Mouse (Mus musculus): ENCODE data around the gene Chrm3. TPM values are rescaled to one million over a fixed set of nuclear protein-coding genes. Genes with fewer than 3 reads are reported as not detected.
"Not testable (repeated sequence)": the region's sequence is repeated elsewhere in the genome, so short reads cannot be mapped to it uniquely, and the experiment has no call there.

The Chrm3 gene
- polyA plus RNA-seq (2016; fragmentation: Nextera tagmentation; extraction: Ambion mirVana), result 0.06 and 0.32 TPM in 2 replicates

DNA sequence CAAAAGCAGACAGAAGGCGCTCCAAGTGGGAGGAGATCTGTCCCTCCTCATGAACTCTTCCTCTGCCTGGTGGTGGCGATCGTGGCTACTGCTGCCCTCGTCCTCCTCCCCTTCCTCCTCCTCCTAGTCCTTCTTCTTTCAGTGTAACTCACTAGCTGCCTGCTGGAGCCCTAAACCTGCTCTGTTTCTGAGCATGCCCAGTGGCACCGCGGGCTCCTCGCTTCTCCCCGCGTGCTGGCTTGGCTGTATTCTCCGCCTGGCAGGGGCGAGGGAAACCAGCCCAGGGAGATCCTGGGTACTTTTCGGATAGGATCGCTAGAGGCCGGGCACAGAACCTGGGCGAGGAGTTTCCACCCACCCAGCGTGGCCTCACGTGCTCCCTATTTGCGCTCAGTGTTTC is at the start of gene Chrm3:
Gene Chrm3 (minus strand): TSS at position 71 of the 400 bp plus-strand sequence.
- peak; percentile 73 for DNase-seq (ENCODE audit: low spot score)
- 3% methylated on average over 18 of the region's 18 CpGs for WGBS
- Histone ChIP-seq H3K9me3 (replicated peaks) (no peaks in the 10 kb centered on the region), H3K4me1 (peaks cover 22% of the 10 kb centered on the region), H3K4me3 (peak within 1 kb of the TSS; percentile 58), H3K27ac (replicated peaks) (peak within 1 kb of the TSS; percentile 64), H3K36me3 (no peaks in the 10 kb centered on the region), H3K27me3 (ENCODE audit: low read depth, poor library complexity, severe bottlenecking) (peaks cover 57% of the 10 kb centered on the region)

DNA sequence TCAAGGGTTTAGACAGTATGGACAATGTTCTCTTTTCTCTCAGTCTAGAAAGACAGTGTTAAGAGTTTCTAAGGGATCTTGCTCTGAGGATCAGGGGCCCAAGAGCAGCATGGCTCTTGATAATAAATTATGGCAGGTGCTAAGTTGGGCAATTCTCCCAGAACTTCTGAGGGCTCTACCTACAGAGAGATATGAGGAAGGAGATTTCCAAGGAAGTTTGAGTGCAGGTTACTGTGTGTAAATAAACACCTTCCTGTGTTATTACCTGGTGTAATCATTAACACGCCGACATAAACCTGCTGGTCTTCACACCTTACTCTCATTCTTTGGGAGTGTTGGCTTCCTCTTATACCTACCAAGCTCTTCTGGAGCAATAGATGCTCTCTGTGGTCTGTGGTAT is 33.7 kb upstream of the Chrm3 start:
- Histone ChIP-seq H3K4me3 (no peak overlapping the region), H3K9me3 (replicated peaks) (no peaks in the 10 kb centered on the region), H3K36me3 (no peaks in the 10 kb centered on the region), H3K27ac (replicated peaks) (no peak overlapping the region), H3K4me1 (no peaks in the 10 kb centered on the region), H3K27me3 (ENCODE audit: low read depth, poor library complexity, severe bottlenecking) (no peaks in the 10 kb centered on the region)
- WGBS, result 100% methylated on average over 2 of the region's 2 CpGs
- no peak for DNase-seq (ENCODE audit: low spot score)

DNA sequence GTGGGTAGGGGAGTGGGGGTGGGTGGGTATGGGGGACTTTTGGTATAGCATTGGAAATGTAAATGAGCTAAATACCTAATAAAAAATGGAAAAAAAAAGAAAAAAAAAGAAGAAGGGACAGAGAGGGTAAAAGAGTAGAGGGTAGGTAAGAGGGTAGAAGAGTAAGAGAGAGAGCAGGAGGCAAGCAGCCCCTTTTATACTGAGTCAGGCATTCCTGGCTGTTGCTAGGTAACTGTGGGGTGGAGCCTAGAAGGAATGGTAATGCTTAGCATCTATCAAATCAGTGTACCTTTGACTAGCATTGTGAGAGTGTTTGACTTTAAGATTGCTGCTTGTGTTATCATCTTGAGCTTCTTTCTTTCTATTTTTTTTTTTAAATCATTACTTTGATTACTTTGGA is 14.8 kb upstream of the Chrm3 start:
- H3K4me1 ChIP-seq; H3K36me3 ChIP-seq; H3K4me3 ChIP-seq; DNase-seq (ENCODE audit: low spot score); H3K27me3 ChIP-seq (ENCODE audit: low read depth, poor library complexity, severe bottlenecking); H3K27ac ChIP-seq (replicated peaks); H3K9me3 ChIP-seq (replicated peaks): not testable (repeated sequence)

DNA sequence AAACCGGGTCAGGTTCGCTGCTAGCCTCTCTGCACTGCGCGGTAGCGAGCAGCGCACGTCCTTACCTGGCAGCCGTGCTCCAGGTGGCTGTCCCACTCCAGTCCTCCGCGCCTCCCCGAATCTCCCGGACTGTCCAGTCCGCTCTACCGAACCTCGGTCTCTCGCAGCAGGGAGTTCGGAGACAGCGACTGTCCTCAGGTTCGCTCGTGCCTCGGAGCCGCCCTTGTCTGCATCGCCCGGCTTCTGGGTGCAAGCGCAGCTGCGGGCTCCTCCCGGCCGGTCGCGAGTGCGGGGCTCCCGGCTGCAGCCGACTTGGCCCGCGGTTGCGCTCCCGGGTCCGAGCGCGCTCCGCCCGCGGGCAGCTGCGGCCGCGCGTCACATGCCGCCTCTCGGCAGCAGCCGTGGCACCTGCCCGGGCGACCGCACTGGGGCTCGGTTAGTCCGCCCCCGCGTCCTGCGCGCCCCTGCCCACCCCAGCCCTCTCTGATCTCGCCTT is 400 bp downstream of the Chrm3 start:
- H3K36me3 ChIP-seq, result no peaks in the 10 kb centered on the region
- peaks cover 22% of the 10 kb centered on the region for H3K4me1 ChIP-seq
- peak overlapping the region; percentile 53 for H3K27ac ChIP-seq (replicated peaks)
- 1% methylated on average over 60 of the region's 60 CpGs for WGBS
- H3K27me3 ChIP-seq (ENCODE audit: low read depth, poor library complexity, severe bottlenecking), result peaks cover 57% of the 10 kb centered on the region
- H3K9me3 ChIP-seq (replicated peaks), result no peaks in the 10 kb centered on the region
- peak; percentile 61 for DNase-seq (ENCODE audit: low spot score)
- H3K4me3 ChIP-seq, result peak overlapping the region; percentile 58

DNA sequence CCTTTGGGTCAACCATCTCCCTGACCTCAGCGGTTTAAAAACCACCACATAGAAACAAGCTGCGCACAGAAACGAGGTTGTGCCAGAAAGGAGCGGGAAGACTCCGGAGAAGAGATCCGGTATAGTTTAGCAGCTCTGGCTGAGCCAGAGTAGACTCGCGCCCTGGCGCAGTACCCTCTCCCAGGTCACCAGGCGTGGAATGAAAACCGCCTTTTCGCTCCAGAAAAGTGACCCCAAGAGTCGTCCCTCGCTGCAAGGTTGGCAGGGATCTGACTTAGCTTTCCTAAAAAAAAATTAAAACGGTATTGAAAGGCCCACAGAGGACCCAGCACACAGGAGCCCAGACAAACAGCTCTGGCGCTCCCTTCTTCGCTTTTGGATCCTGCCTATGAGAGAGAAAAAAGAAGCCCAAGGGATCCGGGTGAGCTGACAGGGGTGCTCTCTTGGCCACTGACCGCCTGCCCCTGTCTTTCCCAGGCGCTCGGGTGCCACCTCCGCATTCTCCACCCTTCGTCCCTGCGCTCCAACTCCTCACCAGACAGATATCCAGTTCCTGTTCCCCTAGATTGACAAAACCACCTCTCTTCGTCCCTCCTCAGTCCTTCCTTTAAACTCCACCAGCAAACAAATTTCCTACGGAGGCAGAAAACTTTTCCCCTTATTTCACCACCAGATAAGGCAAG is 990 bp downstream of the Chrm3 start:
- Histone ChIP-seq H3K9me3 (replicated peaks) (no peaks in the 10 kb centered on the region), H3K27me3 (ENCODE audit: low read depth, poor library complexity, severe bottlenecking) (peaks cover 57% of the 10 kb centered on the region), H3K36me3 (no peaks in the 10 kb centered on the region), H3K4me3 (peak overlapping the region; percentile 58), H3K27ac (replicated peaks) (peak overlapping the region; percentile 53; the same call in 1 of the 2 replicates), H3K4me1 (peaks cover 22% of the 10 kb centered on the region)
- DNase-seq (ENCODE audit: low spot score), result peak; percentile 45
- WGBS, result 3% methylated on average over 26 of the region's 26 CpGs

DNA sequence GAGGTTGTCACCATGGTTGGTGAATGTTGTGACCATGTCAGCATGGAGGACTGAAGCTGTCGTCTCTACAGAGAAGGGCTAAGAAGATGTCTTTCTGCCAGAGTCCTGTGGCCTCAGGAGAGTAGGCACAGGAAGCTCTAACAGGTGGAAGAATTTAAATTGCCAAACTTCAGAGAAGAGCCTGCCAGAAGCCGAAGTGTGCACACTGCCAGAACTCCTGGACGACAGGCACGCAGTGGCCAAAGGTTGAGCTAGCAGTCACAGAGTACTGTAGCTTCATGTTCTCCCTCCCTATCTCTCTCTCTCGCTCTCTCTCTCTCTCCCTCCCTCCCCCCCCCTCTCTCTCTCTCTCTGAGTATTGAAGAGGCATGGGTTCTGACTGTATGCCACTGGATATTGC is 4.9 kb downstream of the Chrm3 start:
- no peak for DNase-seq (ENCODE audit: low spot score)
- H3K4me3 ChIP-seq, result no peak overlapping the region
- WGBS, result 84% methylated on average over 5 of the region's 5 CpGs
- no peaks in the 10 kb centered on the region for H3K9me3 ChIP-seq (replicated peaks)
- peaks cover 29% of the 10 kb centered on the region for H3K27me3 ChIP-seq (ENCODE audit: low read depth, poor library complexity, severe bottlenecking)
- H3K27ac ChIP-seq (replicated peaks), result no peak overlapping the region
- peaks cover 16% of the 10 kb centered on the region for H3K4me1 ChIP-seq
- no peaks in the 10 kb centered on the region for H3K36me3 ChIP-seq

DNA sequence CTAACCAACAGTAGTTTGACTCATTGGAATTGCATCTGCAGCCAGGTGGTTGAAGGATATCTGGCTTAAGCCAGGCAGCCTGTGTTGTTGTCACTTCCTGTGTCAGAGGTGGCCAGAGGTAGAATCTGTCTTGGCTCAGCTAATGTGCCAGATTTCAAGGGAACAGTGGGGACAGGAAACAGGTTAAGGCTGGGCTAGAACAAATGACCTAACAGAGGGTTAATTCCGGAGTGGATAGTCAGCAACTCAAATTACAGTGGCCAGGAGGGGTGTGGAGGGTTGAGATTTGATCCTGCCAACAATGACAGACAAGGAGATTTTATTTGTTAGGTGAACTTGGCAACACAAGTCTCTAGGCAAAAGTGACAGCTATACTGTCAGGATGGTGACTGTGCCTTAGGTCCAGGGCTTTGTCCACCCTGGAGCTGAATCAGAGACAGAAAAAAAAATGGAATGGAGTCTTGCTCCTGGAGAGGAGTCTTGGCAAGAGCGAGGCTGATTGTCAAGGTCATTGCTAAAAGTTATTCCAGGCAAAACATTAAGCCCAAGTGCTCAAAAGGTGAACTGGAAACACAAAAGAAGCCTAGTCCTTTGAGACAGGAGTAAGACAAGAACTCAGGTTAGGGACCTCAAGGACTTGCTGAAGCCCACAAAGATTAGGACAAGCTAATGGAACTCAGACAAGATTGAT is 5.6 kb downstream of the Chrm3 start:
- H3K27ac ChIP-seq (replicated peaks), result no peak overlapping the region
- peaks cover 9% of the 10 kb centered on the region for H3K4me1 ChIP-seq
- no peak for DNase-seq (ENCODE audit: low spot score)
- H3K36me3 ChIP-seq, result no peaks in the 10 kb centered on the region
- no peak overlapping the region for H3K4me3 ChIP-seq
- H3K27me3 ChIP-seq (ENCODE audit: low read depth, poor library complexity, severe bottlenecking), result peaks cover 22% of the 10 kb centered on the region
- no peaks in the 10 kb centered on the region for H3K9me3 ChIP-seq (replicated peaks)
- WGBS, result 81% methylated on average over 2 of the region's 2 CpGs

DNA sequence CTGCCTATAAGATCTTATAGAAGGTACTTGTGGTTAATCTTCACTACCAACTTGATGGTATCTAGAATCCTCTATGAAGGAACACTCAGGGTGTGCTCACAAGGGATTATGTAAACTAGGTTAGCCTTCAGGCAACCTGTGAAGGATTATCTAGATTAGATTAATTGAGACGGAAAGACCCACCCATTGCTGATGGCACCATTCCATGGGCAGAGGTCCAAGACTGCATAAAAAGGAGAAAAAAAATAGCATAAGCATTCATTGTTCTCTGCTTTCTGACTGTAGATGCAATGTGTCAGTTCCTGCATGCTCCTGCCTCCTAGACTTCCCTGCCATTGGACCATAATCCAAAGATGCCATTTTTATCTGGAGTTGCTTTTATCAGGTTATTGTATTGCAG is 8.5 kb downstream of the Chrm3 start:
- Histone ChIP-seq H3K36me3 (no peaks in the 10 kb centered on the region), H3K9me3 (replicated peaks) (no peaks in the 10 kb centered on the region), H3K27ac (replicated peaks) (no peak overlapping the region), H3K4me1 (no peaks in the 10 kb centered on the region), H3K4me3 (no peak overlapping the region), H3K27me3 (ENCODE audit: low read depth, poor library complexity, severe bottlenecking) (no peaks in the 10 kb centered on the region)
- DNase-seq (ENCODE audit: low spot score), result no peak
- WGBS, result 86% methylated on average over 1 of the region's 1 CpGs

DNA sequence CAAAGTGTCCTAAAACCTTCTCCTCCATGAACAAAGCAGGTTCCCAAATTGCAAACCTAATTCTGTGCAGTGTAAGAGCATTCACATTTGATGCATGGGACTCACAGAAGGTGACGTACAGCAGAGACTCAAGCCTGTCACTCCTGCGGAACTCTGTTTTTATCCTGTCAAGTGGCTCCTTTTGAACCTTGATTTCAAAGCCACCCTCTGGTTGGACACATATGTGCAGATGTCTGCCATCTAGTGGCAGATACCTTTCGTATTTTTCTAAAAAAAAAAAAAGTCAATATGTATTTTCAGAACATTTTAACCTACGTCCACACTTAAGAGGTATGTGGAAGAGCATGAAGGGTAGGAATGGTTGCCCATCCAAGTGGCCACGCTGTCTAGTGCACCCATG is 16.3 kb downstream of the Chrm3 start:
- H3K27me3 ChIP-seq (ENCODE audit: low read depth, poor library complexity, severe bottlenecking), result no peaks in the 10 kb centered on the region
- no peaks in the 10 kb centered on the region for H3K4me1 ChIP-seq
- H3K27ac ChIP-seq (replicated peaks), result no peak overlapping the region
- H3K4me3 ChIP-seq, result no peak overlapping the region
- no peak for DNase-seq (ENCODE audit: low spot score)
- 75% methylated on average over 5 of the region's 5 CpGs for WGBS
- H3K36me3 ChIP-seq, result no peaks in the 10 kb centered on the region
- H3K9me3 ChIP-seq (replicated peaks), result no peaks in the 10 kb centered on the region

DNA sequence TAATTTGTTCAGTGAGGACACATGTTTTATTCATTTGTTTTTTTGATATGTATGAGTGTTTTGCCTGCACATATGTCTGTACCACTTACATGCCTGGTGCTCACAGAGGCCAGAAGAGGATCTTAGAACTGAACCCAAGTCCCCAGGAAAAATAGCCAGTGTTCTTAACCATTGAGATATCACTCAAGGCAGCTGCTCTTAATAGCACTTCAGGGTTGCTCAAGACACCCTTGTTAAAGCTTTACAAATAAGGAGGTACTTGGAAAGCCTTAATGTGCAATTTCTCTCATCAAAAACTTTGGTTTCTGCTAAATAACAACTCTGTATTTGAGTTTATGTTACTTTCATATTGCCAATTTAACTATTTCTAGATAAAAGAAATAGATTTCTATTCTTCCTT is 25.1 kb downstream of the Chrm3 start:
- Histone ChIP-seq H3K4me1 (no peaks in the 10 kb centered on the region), H3K9me3 (replicated peaks) (no peaks in the 10 kb centered on the region), H3K27ac (replicated peaks) (no peak overlapping the region), H3K4me3 (no peak overlapping the region), H3K27me3 (ENCODE audit: low read depth, poor library complexity, severe bottlenecking) (no peaks in the 10 kb centered on the region), H3K36me3 (no peaks in the 10 kb centered on the region)
- DNase-seq (ENCODE audit: low spot score), result no peak

DNA sequence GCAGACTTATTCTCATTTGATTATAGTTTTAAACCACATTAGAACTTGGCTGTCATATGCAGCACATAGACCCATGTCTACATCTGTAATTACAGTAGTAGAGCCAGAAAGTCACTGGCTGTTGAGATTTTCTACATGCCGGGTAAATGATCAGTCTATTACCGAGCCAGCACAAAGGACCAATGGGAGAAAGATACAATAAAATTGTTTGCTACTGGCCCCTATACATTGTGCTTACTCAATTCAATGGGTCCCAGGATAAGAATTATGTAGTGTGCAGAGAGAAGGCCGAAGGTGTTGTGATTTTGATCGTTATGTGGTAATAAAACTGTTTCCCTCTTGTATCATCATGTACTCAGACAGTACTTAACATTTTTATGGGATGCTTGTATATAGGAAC is 27.9 kb downstream of the Chrm3 start:
- no peaks in the 10 kb centered on the region for H3K36me3 ChIP-seq
- H3K9me3 ChIP-seq (replicated peaks), result no peaks in the 10 kb centered on the region
- no peaks in the 10 kb centered on the region for H3K4me1 ChIP-seq
- H3K27me3 ChIP-seq (ENCODE audit: low read depth, poor library complexity, severe bottlenecking), result no peaks in the 10 kb centered on the region
- no peak for DNase-seq (ENCODE audit: low spot score)
- WGBS, result 90% methylated on average over 4 of the region's 4 CpGs
- H3K27ac ChIP-seq (replicated peaks), result no peak overlapping the region
- H3K4me3 ChIP-seq, result no peak overlapping the region

DNA sequence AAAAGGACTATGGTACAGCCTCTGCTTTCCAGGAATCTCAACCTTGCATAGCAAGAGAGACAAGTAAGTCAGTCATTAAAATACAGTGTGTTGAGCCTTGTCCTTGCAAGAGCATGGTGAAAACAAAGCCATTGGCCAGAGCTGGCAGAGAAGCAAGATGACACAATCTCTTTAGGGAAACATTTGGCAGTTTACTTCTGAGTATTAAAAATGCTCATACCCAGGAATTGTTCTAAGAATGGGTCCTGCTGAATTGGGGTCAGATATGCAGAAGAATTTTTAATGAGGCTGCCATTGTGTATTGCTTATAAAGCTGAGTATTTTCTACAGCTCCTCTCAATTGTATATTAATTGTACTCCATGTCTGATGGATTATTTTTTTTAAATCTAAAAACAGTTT is 50.8 kb downstream of the Chrm3 start:
- H3K36me3 ChIP-seq, result no peaks in the 10 kb centered on the region
- H3K4me1 ChIP-seq, result no peaks in the 10 kb centered on the region
- DNase-seq (ENCODE audit: low spot score), result no peak
- H3K27me3 ChIP-seq (ENCODE audit: low read depth, poor library complexity, severe bottlenecking), result no peaks in the 10 kb centered on the region
- no peaks in the 10 kb centered on the region for H3K9me3 ChIP-seq (replicated peaks)
- H3K27ac ChIP-seq (replicated peaks), result no peak overlapping the region
- no peak overlapping the region for H3K4me3 ChIP-seq

DNA sequence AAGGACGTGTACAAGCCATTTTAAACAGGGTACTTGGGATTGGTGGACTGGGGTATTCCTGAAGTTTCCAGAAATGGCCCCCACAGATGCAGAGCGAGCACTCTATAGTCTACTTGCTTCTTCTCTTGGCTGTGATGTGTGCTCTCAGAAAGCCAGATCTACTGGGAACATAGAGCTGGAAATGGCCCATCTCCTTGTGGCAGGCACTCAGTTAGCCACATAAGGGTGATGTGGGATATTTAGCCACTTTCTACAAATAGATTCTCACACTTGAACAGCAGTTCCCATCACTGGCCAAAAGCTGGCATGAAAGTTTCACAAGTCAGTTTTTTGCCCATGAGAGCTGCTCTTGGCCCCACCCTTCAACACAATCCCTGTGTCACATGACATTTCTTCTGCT is 65.5 kb downstream of the Chrm3 start:
- no peaks in the 10 kb centered on the region for H3K9me3 ChIP-seq (replicated peaks)

More for the DNA sequence above, 65.5 kb downstream of the Chrm3 start:
- H3K36me3 ChIP-seq, result no peaks in the 10 kb centered on the region
- no peak for DNase-seq (ENCODE audit: low spot score)
- no peaks in the 10 kb centered on the region for H3K27me3 ChIP-seq (ENCODE audit: low read depth, poor library complexity, severe bottlenecking)
- no peak overlapping the region for H3K4me3 ChIP-seq
- WGBS, result 79% methylated on average over 2 of the region's 2 CpGs
- H3K27ac ChIP-seq (replicated peaks), result no peak overlapping the region
- no peaks in the 10 kb centered on the region for H3K4me1 ChIP-seq

Data from midbrain, embryonic 10.5 days (tissue).